Mouse (Mus musculus) liver, embryonic 14.5 days (tissue): ENCODE data around the gene Nt5c2.

Experiments
- CTCF ChIP-seq: IDR thresholded peaks from 2 replicates; pipeline ENCODE4 v1.5.1; 2016; ENCODE audit warnings: antibody characterized with exemption, low read depth, control low read depth
- EP300 ChIP-seq: IDR thresholded peaks from 2 replicates; pipeline ENCODE4 v1.6.1; 2016; ENCODE audit warnings: antibody characterized with exemption, low read depth

GRCm38 (mm10) chr19:46975997-46976396 lies 39.0 kb downstream of the Nt5c2 start:
- no peak for TF ChIP-seq CTCF
- TF ChIP-seq EP300, result no peak
